Mouse (Mus musculus) ES-Bruce4 (cell line): ENCODE results near the gene Pam.

Experiments used
- CTCF ChIP-seq: IDR thresholded peaks from one replicate; pipeline ENCODE4 v1.8.1; 2011; ENCODE audit warnings: low read depth, low read length
- POLR2A ChIP-seq: IDR thresholded peaks from one replicate; pipeline ENCODE4 v1.8.1; 2011; ENCODE audit warnings: low read length; ENCODE audit not compliant: insufficient read depth

DNA sequence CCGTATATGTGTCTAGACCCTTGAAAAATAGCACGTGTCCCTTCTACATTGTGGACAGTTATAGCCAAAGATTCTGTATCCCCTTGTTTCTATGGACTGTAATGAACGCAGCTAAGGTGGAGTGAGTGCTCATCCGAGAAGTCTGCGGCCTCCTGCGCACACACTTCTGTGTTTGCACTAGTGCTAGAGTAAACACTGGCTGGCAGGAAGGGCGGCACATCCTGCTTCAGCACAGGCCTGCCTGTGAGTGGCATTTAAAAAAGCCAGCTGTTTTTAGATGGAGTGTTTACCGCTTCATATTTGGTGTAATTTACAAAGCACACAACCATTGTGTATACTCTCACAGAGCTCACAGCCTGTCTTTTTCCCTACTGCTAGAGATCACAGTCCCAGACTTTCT, 177.0 kb downstream of the Pam start:
- TF ChIP-seq CTCF (no peak), POLR2A (no peak)
